7 mouse cellular contexts compared by ENCODE assay signal in genomic region chr13:55212361-55213137, GRCm38 (mm10). TPM values are rescaled to one million over a fixed set of nuclear protein-coding genes. Genes with fewer than 3 reads are reported as not detected.
DNase-seq lines count a peak whose midpoint lies in the region; ATAC-seq and TF ChIP-seq lines count a peak whose summit lies in the region.

No protein-coding gene starts in this region.

- H3K9me3 ChIP-seq in hindbrain, embryonic 15.5 days, result no peaks in the 10 kb centered on the region
- H3K9me3 ChIP-seq in midbrain, embryonic 11.5 days (ENCODE audit: control insufficient read depth, low read length), result no peaks in the 10 kb centered on the region

- H3K9ac ChIP-seq in hindbrain, embryonic 15.5 days, result peak overlapping the region; percentile 95
- peak overlapping the region; percentile 98 for H3K9ac ChIP-seq in midbrain, embryonic 11.5 days (ENCODE audit: low read length)

- peak; percentile 82 to 95 for DNase-seq in adrenal gland, adult (ENCODE audit: inconsistent age in 2 of 2, low spot score in 1 of 2)
- peak; percentile 71 to 77 for DNase-seq in cerebellum, postnatal 14 days
- peak; percentile 34 to 41 for DNase-seq in frontal cortex, postnatal 25 days (ENCODE audit: low spot score in 2 of 2)
- peak; percentile 67 to 68 for DNase-seq in left cerebral cortex, adult 2 months (ENCODE audit: extremely low spot score in 1 of 2, low spot score in 2 of 2)
- DNase-seq in midbrain, embryonic 11.5 days (ENCODE audit: low spot score, missing footprints), result peak; percentile 97
- DNase-seq in spleen, postnatal 10 days (ENCODE audit: low spot score in 2 of 2), result peak; percentile 71 to 86

- WGBS in hindbrain, embryonic 15.5 days, result under 1% methylated on average over 57 of the region's 58 CpGs
- WGBS in midbrain, embryonic 11.5 days, result under 1% methylated on average over 56 of the region's 58 CpGs

- peaks cover 67% of the 10 kb centered on the region for H3K4me1 ChIP-seq in hindbrain, embryonic 15.5 days (replicated peaks)
- peaks cover 42% of the 10 kb centered on the region for H3K4me1 ChIP-seq in midbrain, embryonic 11.5 days (ENCODE audit: control insufficient read depth, insufficient read depth, low read length)

- TF ChIP-seq CTCF in left cerebral cortex, adult 2 months (IDR thresholded peaks at IDR 0.05), result no peak; the same call in none of the 2 replicates

- H3K4me2 ChIP-seq in hindbrain, embryonic 15.5 days, result peak overlapping the region; percentile 90
- peak overlapping the region; percentile 95 for H3K4me2 ChIP-seq in midbrain, embryonic 11.5 days

- peaks cover 13% of the 10 kb centered on the region; the same call in 1 of the 2 replicates for H3K36me3 ChIP-seq in hindbrain, embryonic 15.5 days
- peaks cover 3% of the 10 kb centered on the region; the same call in 1 of the 2 replicates for H3K36me3 ChIP-seq in midbrain, embryonic 11.5 days (ENCODE audit: control insufficient read depth, insufficient read depth, low read length)

- intact Hi-C loops in left cerebral cortex, adult 2 months (cut with DNase I), result no loop called here

- H3K4me3 ChIP-seq in hindbrain, embryonic 15.5 days, result peak overlapping the region; percentile 87
- H3K4me3 ChIP-seq in left cerebral cortex, adult 2 months, result peak overlapping the region; percentile 81
- H3K4me3 ChIP-seq in midbrain, embryonic 11.5 days (ENCODE audit: low read depth, low read length), result peak overlapping the region; percentile 88

- no peaks in the 10 kb centered on the region for H3K27me3 ChIP-seq in hindbrain, embryonic 15.5 days
- H3K27me3 ChIP-seq in midbrain, embryonic 11.5 days (ENCODE audit: control insufficient read depth, insufficient read depth, low read length), result no peaks in the 10 kb centered on the region

- H3K27ac ChIP-seq in hindbrain, embryonic 15.5 days (replicated peaks), result peak overlapping the region; percentile 93
- peak overlapping the region; percentile 98 for H3K27ac ChIP-seq in left cerebral cortex, adult 2 months
- peak overlapping the region; percentile 99 for H3K27ac ChIP-seq in midbrain, embryonic 11.5 days (ENCODE audit: low read depth, low read length)

- peak; percentile 5; the same call in 1 of the 2 replicates for ATAC-seq in hindbrain, embryonic 15.5 days (ENCODE audit: low FRiP score, low read depth)
- ATAC-seq in midbrain, embryonic 11.5 days (ENCODE audit: low FRiP score), result no peak; the same call in 1 of the 2 replicates

RNA-seq across cellular contexts. Expression of gene Nsd1, which starts 3.0 kb away (rescaled TPM):
- polyA plus RNA-seq in hindbrain, embryonic 15.5 days (2015; fragmentation: Nextera tagmentation; extraction: Ambion mirVana), result 49.1 and 58.4 TPM in 2 replicates
- 100 to 1,000 TPM; 116 to 118 TPM for total RNA-seq in left cerebral cortex, adult 2 months (2021)
- polyA plus RNA-seq in midbrain, embryonic 11.5 days (2014; fragmentation: Nextera tagmentation; extraction: Ambion mirVana), result 68.0 TPM in 2 replicates

Comparison
In these comparisons a context has a peak if more than half of its experiments do, and no peak if none do; other contexts are left out.
1. DNase-seq: peak in every context shown above with its lines; median percentile 97 in midbrain, embryonic 11.5 days; 88 in adrenal gland, adult; 78 in spleen, postnatal 10 days; 74 in cerebellum, postnatal 14 days; 68 in left cerebral cortex, adult 2 months; 38 in frontal cortex, postnatal 25 days.